In genomic region chr1:97661406-97662241, GRCm38 (mm10) we compare ENCODE assay signal across 8 mouse cellular contexts. TPM values are rescaled to one million over a fixed set of nuclear protein-coding genes. Genes with fewer than 3 reads are reported as not detected.
DNase-seq lines count a peak whose midpoint lies in the region.

Gene D1Ertd622e, minus strand, starts transcription at chr1:97662074.

- under 1% methylated on average over 106 of the region's 106 CpGs for WGBS in hindbrain, embryonic 10.5 days

- no peaks in the 10 kb centered on the region for H3K36me3 ChIP-seq in hindbrain, embryonic 10.5 days

- no peaks in the 10 kb centered on the region for H3K9me3 ChIP-seq in hindbrain, embryonic 10.5 days

- H3K4me1 ChIP-seq in hindbrain, embryonic 10.5 days (replicated peaks) = peaks cover 40% of the 10 kb centered on the region

- peak within 1 kb of the TSS; percentile 97 for H3K27ac ChIP-seq in hindbrain, embryonic 10.5 days

- peak within 1 kb of the TSS; percentile 90 for H3K4me3 ChIP-seq in hindbrain, embryonic 10.5 days

- DNase-seq in NIH3T3 (ENCODE audit: low read depth) = peak; percentile 89
- peak; percentile 84 for DNase-seq in cerebellum, adult 9-10 months
- peak; percentile 61 to 78 for DNase-seq in frontal cortex, adult 2 months (ENCODE audit: extremely low spot score in 1 of 2, low spot score in 1 of 2)
- peak; percentile 78 for DNase-seq in hindbrain, embryonic 10.5 days (ENCODE audit: low spot score)
- DNase-seq in layer of hippocampus, postnatal 14 days (ENCODE audit: low spot score in 2 of 2) = peak; percentile 77 to 83
- peak; percentile 78 for DNase-seq in lung, postnatal 14 days
- DNase-seq in retina, adult 2 months (ENCODE audit: low read depth, low spot score) = peak; percentile 71
- DNase-seq in thymus, postnatal 25 days = peak; percentile 82

- H3K27me3 ChIP-seq in hindbrain, embryonic 10.5 days (ENCODE audit: insufficient read depth, poor library complexity, severe bottlenecking) = peaks cover 6% of the 10 kb centered on the region; the same call in 1 of the 2 replicates

RNA-seq across cellular contexts. Expression of gene D1Ertd622e, which starts in this region (rescaled TPM):
- 54.9 and 58.6 TPM in 2 replicates for polyA plus RNA-seq in frontal cortex, adult 2 months (2012; rRNA removed)
- polyA plus RNA-seq in hindbrain, embryonic 10.5 days (2016; fragmentation: Nextera tagmentation; extraction: Ambion mirVana) = 25.2 and 26.4 TPM in 2 replicates
- total RNA-seq in layer of hippocampus, postnatal 14 days (2021) = 10 to 100 TPM; 39.5 to 39.6 TPM

Comparison
In these comparisons a context has a peak if more than half of its experiments do, and no peak if none do; other contexts are left out.
1. Peak in every context shown above with its lines: DNase-seq, H3K4me3 ChIP-seq and H3K27ac ChIP-seq.